Mouse (Mus musculus): ENCODE results near the gene Vwf. TPM values are rescaled to one million over a fixed set of nuclear protein-coding genes. Genes with fewer than 3 reads are reported as not detected.

Gene Vwf
- polyA plus RNA-seq (2017; shearing (Covaris generic)) = 1 to 10 TPM in 1 of 2 experiments, under 1 TPM in 1; 0.25 to 3.9 TPM

GRCm38 (mm10) chr6:125546474-125546873, at the start of gene Vwf:
Gene Vwf (plus strand): TSS chr6:125546774.

GRCm38 (mm10) chr6:125690057-125690703, 143.6 kb downstream of the Vwf start, which contains the start of gene Ano2:
Gene Ano2 (plus strand): TSS chr6:125690419.

Other genes starting within 250 kb of the Vwf start
- gene Ltbr, start 232.9 kb upstream of the Vwf start, polyA plus RNA-seq (2017; shearing (Covaris generic)) = 1 to 10 TPM in 1 of 2 experiments, not detected in 1; 1.0 TPM
- under 1 TPM; 0.19 to 0.36 TPM for gene Scnn1a, start 226.1 kb upstream of the Vwf start, polyA plus RNA-seq (2017; shearing (Covaris generic))
- 10 to 100 TPM; 34.4 to 37.5 TPM for gene Tnfrsf1a, start 197.4 kb upstream of the Vwf start, polyA plus RNA-seq (2017; shearing (Covaris generic))
- gene Plekhg6, start 166.0 kb upstream of the Vwf start, polyA plus RNA-seq (2017; shearing (Covaris generic)) = under 1 TPM; 0.10 to 0.70 TPM
- gene Cd9, start 52.0 kb upstream of the Vwf start, polyA plus RNA-seq (2017; shearing (Covaris generic)) = 100 to 1,000 TPM; 108 to 205 TPM
- gene Ano2, start 143.6 kb downstream of the Vwf start, polyA plus RNA-seq (2017; shearing (Covaris generic)) = under 1 TPM; 0.20 to 0.31 TPM

Measured in inflammation-experienced regulatory T-cells (primary cell).